Mouse (Mus musculus) lung, embryonic 14.5 days (tissue): ENCODE results near the gene Rad17. TPM values are rescaled to one million over a fixed set of nuclear protein-coding genes. Genes with fewer than 3 reads are reported as not detected.

ENCODE experiments used
- ATAC-seq: fragments of 200-750 bp; cut with Nextera tagmentation; 2 replicates; pipeline ENCODE4 v1.8.0; 2017; ENCODE audit warnings: mild to moderate bottlenecking, moderate TSS enrichment, moderate library complexity; ENCODE audit not compliant: insufficient read depth
- DNase-seq: peaks from one replicate; pipeline ENCODE4 v3.0.0-alpha.2; 2015
- H3K27ac ChIP-seq: fragments of 300-500 bp; sonication (generic); 2 replicates; pipeline ENCODE4 v1.5.1; 2014; ENCODE audit warnings: low read depth, mild to moderate bottlenecking, moderate library complexity
- H3K27me3 ChIP-seq: fragments of 300-500 bp; sonication (generic); 2 replicates; pipeline ENCODE4 v1.6.1; 2014; ENCODE audit warnings: low read length, control low read depth; ENCODE audit not compliant: insufficient read depth
- H3K36me3 ChIP-seq: fragments of 300-500 bp; sonication (generic); 2 replicates; pipeline ENCODE4 v1.6.1; 2014; ENCODE audit warnings: control low read depth; ENCODE audit not compliant: insufficient read depth
- H3K4me1 ChIP-seq: fragments of 300-500 bp; sonication (generic); 2 replicates; pipeline ENCODE4 v1.6.1; 2014; ENCODE audit warnings: antibody characterized with exemption, control low read depth; ENCODE audit not compliant: insufficient read depth
- H3K4me2 ChIP-seq: fragments of 300-500 bp; sonication (generic); 2 replicates; pipeline ENCODE4 v1.6.1; 2014; ENCODE audit warnings: mild to moderate bottlenecking
- H3K4me3 ChIP-seq: fragments of 300-500 bp; sonication (generic); 2 replicates; pipeline ENCODE4 v1.5.1; 2014; ENCODE audit warnings: low read depth, low read length
- H3K9ac ChIP-seq: fragments of 300-500 bp; sonication (generic); 2 replicates; pipeline ENCODE4 v1.6.1; 2014
- H3K9me3 ChIP-seq: fragments of 300-500 bp; sonication (generic); 2 replicates; pipeline ENCODE4 v1.6.1; 2016; ENCODE audit warnings: low read depth, low read length, control low read depth
- CTCF ChIP-seq: IDR thresholded peaks from 2 replicates; pipeline ENCODE4 v1.5.1; 2016; ENCODE audit warnings: antibody characterized with exemption, low read depth
- WGBS: fragments of 180-500 bp; shearing (Covaris S2); extraction: QIAGEN DNeasy Blood & Tissue Kit; methylation state at CpG from one replicate; pipeline ENCODE4 v1.1.7; 2014; 5-methylcytosine and 5-hydroxymethylcytosine counted together
- polyA plus RNA-seq: library from polyadenylated mRNA; unstranded; fragments of >200 nt; fragmentation: Nextera tagmentation; extraction: Ambion mirVana; gene quantifications from 2 replicates; pipeline ENCODE4 v1.2.1, GENCODE M21; 2014

The Rad17 gene
- polyA plus RNA-seq, 1 experiment from 2014 or later, result 22.8 TPM

DNA sequence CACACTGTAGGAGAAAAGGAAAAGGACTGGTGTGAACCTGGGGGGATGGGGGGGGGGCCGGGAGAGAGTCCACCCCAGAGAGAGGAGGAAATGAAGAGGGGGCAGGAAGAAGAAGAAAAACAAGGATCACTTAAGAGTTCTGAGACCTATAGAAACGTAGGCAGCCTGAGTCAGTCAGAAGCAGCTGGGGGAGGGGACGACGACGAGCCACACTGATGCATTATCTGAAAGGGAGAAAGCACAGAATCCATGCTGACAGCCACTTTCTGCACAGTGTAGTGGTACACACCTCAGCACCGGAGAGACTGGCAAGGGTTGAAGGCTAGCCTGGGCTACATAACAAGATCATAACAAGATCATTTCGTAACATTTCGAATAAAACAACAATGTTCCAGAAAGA is 49.8 kb downstream of the Rad17 start:
- Histone ChIP-seq H3K4me2 (peak overlapping the region; percentile 19; the same call in 1 of the 2 replicates), H3K27me3 (no peaks in the 10 kb centered on the region), H3K4me1 (no peaks in the 10 kb centered on the region), H3K9me3 (no peaks in the 10 kb centered on the region), H3K4me3 (no peak overlapping the region), H3K36me3 (no peaks in the 10 kb centered on the region), H3K9ac (no peak overlapping the region), H3K27ac (no peak overlapping the region)
- 51% methylated on average over 8 of the region's 8 CpGs for WGBS
- no peak for TF ChIP-seq CTCF
- ATAC-seq (peak; percentile 47; the same call in 1 of the 2 replicates), DNase-seq (no peak)

DNA sequence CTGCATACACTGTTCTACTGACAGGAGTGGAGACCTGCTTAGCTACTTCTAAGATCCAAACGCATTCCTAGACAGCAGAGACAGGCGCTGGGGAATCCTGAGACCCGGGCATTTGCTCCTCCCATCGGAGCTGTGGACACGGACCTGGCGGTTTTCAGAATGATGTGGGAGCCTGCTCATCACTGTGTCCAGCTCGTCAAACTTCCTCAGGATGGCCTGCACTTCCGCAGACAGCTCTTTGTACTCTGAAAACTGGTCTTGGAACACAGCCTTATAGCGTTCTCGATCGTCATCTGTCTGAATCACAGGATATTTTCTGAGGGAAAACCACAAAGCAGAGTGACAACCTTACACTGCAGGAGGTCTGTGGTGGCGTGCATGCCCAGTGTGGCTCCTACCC is 50.5 kb downstream of the Rad17 start:
- DNase-seq, result no peak
- Histone ChIP-seq H3K4me2 (peak overlapping the region; percentile 19; the same call in 1 of the 2 replicates), H3K9me3 (no peaks in the 10 kb centered on the region), H3K36me3 (no peaks in the 10 kb centered on the region), H3K27ac (peak overlapping the region; percentile 12; the same call in 1 of the 2 replicates), H3K4me3 (no peak overlapping the region), H3K27me3 (no peaks in the 10 kb centered on the region), H3K9ac (no peak overlapping the region), H3K4me1 (no peaks in the 10 kb centered on the region)
- no peak for TF ChIP-seq CTCF
- no peak for ATAC-seq
- 73% methylated on average over 12 of the region's 12 CpGs for WGBS

DNA sequence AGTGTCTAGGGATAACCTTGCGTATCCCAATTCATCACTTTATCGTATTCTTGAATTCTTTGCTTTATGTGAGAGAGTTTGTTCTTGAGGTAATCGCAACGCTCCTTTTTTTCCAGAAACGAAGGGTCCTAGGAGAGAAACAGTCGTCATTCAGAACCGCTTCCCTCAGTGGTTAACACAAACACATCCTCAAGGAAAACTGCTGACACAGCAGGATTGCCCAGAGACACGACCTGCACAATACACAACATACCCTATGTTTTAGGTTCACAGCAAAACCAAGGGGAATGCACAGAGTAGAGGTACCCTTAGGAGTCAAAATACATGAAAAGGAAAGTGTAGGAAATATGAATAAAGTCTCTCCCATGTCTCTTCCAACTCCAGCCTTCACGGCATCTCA is 53.6 kb downstream of the Rad17 start:
- WGBS, result 77% methylated on average over 9 of the region's 9 CpGs
- H3K9ac ChIP-seq, result no peak overlapping the region
- no peaks in the 10 kb centered on the region for H3K36me3 ChIP-seq
- no peaks in the 10 kb centered on the region for H3K27me3 ChIP-seq
- no peak for DNase-seq
- H3K4me2 ChIP-seq, result no peak overlapping the region
- no peak overlapping the region for H3K27ac ChIP-seq
- TF ChIP-seq CTCF, result no peak
- no peaks in the 10 kb centered on the region for H3K9me3 ChIP-seq
- no peaks in the 10 kb centered on the region for H3K4me1 ChIP-seq
- no peak for ATAC-seq
- H3K4me3 ChIP-seq, result no peak overlapping the region

DNA sequence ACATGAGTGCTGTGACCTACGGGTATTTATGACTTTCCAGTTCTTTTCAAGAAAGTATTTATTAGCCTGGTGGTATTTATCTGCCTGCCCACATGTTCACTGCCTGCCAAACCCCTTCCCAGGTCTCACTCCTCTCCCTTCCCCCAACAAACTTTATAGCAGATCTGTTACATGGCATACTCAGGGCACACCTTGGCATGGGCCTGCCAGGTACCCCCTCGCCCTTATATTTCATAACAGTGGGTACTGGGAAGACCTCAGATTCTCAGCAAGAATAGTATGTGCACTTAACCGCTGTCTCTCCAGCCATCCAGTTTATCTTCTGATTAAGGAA is 55.3 kb downstream of the Rad17 start:
- H3K4me2 ChIP-seq, result no peak overlapping the region
- no peak overlapping the region for H3K27ac ChIP-seq
- no peaks in the 10 kb centered on the region for H3K27me3 ChIP-seq
- DNase-seq (no peak), ATAC-seq (no peak)
- no peak overlapping the region for H3K9ac ChIP-seq
- no peak for TF ChIP-seq CTCF
- H3K9me3 ChIP-seq, result no peaks in the 10 kb centered on the region
- H3K4me1 ChIP-seq, result no peaks in the 10 kb centered on the region
- 84% methylated on average over 3 of the region's 3 CpGs for WGBS
- no peak overlapping the region for H3K4me3 ChIP-seq
- H3K36me3 ChIP-seq, result no peaks in the 10 kb centered on the region

DNA sequence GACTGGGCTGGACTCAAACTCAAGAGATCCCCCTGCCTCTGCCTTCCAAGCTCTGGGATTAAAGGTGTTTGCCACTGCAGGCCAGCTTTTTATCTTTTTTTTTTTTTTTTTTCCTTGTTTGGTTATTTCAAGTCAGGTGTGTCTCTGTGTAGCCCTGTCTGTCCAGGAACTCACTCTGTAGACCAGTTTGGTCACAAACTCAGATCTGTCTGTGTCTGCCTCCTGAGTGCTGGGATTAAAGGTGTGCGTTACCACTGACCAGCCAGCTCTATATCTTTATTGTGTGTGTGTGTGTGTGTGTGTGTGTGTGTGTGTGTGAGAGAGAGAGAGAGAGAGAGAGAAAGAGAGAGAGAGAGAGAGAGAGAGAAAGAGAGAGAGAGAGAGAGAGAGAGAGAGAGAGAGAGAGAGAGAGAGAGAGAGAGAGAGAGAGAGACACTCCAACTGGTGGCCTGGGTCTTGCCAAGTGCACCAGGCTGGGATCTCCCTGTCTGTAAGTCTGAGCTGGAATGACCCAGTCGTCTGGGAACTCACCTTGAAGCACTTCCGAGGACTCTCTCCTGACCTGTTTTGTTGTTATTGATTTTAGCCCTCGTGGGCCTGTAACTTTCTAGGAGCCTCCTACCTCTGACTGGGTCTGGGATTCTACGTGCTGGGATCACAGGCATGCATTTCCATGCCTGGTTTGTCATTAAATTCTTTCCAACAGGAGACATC is 55.9 kb downstream of the Rad17 start:
- Histone ChIP-seq H3K4me3 (no peak overlapping the region), H3K4me1 (no peaks in the 10 kb centered on the region), H3K4me2 (no peak overlapping the region), H3K36me3 (no peaks in the 10 kb centered on the region), H3K9ac (no peak overlapping the region), H3K27me3 (no peaks in the 10 kb centered on the region), H3K9me3 (no peaks in the 10 kb centered on the region), H3K27ac (no peak overlapping the region)
- ATAC-seq, result no peak
- DNase-seq, result no peak
- 66% methylated on average over 5 of the region's 5 CpGs for WGBS
- TF ChIP-seq CTCF, result no peak

DNA sequence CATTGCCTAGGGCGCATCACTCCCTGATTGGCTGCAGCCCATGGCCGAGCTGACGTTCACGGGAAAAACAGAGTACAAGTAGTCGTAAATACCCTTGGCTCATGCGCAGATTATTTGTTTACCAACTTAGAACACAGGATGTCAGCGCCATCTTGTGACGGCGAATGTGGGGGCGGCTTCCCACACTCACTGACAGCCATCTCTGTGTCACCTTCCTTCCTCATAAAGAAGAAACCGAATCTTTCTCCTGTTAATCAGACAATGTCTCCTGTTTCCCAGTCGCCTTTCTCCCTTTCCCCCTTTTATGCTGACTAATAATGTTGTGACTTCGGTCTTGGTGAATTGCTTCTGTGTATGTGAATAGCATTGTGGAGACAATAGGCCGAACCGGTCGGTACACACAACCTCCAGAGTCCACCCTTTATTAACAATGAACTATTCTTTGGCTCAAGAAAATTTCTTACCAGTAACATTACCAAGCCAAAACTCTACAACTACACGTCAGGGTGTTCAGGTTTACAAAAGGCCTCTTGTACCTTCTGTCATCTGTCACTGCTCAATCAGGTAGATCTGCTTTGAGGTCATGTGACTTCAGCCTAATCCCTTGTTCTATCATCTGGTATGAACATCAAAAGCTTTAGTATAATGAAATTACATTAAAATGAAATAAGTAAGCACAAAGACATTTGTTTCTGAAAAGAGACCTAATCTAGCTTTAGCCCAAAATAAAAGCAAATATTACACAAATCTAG is 56.6 kb downstream of the Rad17 start:
- Histone ChIP-seq H3K27me3 (no peaks in the 10 kb centered on the region), H3K36me3 (no peaks in the 10 kb centered on the region), H3K27ac (peak overlapping the region; percentile 67; the same call in 1 of the 2 replicates), H3K4me3 (no peak overlapping the region), H3K4me1 (no peaks in the 10 kb centered on the region), H3K9me3 (no peaks in the 10 kb centered on the region), H3K9ac (no peak overlapping the region), H3K4me2 (peak overlapping the region; percentile 33)
- ATAC-seq (peak; percentile 62; the same call in 1 of the 2 replicates), DNase-seq (peak; percentile 64)
- 61% methylated on average over 11 of the region's 17 CpGs for WGBS
- TF ChIP-seq CTCF, result peak; percentile 19

DNA sequence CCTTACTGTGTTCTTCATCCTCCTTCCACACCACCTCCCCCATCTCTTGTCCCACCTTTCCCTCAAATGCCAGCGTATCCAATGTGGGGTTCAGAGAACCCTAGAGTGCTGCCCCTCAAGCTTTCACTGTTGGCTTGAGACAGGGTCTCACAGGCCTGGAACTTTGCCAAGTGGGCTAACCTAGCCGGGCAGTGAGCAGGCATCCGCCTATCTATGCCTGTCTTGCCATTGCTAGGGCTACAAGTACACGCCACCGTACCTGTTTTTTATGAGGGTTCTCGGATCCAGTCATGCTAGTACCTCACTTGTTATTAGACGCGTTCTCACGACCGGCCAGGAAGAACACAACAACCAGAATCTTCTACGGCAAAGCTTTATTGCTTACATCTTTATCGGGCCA is 62.2 kb downstream of the Rad17 start:
- WGBS, result 66% methylated on average over 11 of the region's 12 CpGs
- Histone ChIP-seq H3K4me3 (no peak overlapping the region), H3K9me3 (no peaks in the 10 kb centered on the region), H3K4me2 (0 out of 2 replicates have a peak overlapping the region, but pooled peaks have one; percentile 12), H3K4me1 (no peaks in the 10 kb centered on the region), H3K27me3 (no peaks in the 10 kb centered on the region), H3K36me3 (no peaks in the 10 kb centered on the region), H3K27ac (no peak overlapping the region), H3K9ac (no peak overlapping the region)
- DNase-seq (no peak), ATAC-seq (no peak)
- TF ChIP-seq CTCF, result no peak
